Mouse (Mus musculus): ENCODE data around the gene Asb8.
A peak's percentile ranks its signal among the peaks of the same experiment; 100 is the strongest.

Gene Asb8

GRCm38 (mm10) chr15:98091841-98092240 is 73.6 kb downstream of the Asb8 start:
- Histone ChIP-seq H3K36me3 (ENCODE audit: control insufficient read depth, insufficient read depth, low read length, poor library complexity, severe bottlenecking) (no peaks in the 10 kb centered on the region), H3K27me3 (ENCODE audit: control insufficient read depth, insufficient read depth, low read length, poor library complexity, severe bottlenecking) (no peaks in the 10 kb centered on the region)
- DNase-seq (ENCODE audit: low read depth, low spot score) = no peak

GRCm38 (mm10) chr15:98089421-98090183 is 75.8 kb downstream of the Asb8 start:
- H3K36me3 ChIP-seq (ENCODE audit: control insufficient read depth, insufficient read depth, low read length, poor library complexity, severe bottlenecking) = no peaks in the 10 kb centered on the region
- DNase-seq (ENCODE audit: low read depth, low spot score) = peak; percentile 80
- H3K27me3 ChIP-seq (ENCODE audit: control insufficient read depth, insufficient read depth, low read length, poor library complexity, severe bottlenecking) = no peaks in the 10 kb centered on the region

DNA sequence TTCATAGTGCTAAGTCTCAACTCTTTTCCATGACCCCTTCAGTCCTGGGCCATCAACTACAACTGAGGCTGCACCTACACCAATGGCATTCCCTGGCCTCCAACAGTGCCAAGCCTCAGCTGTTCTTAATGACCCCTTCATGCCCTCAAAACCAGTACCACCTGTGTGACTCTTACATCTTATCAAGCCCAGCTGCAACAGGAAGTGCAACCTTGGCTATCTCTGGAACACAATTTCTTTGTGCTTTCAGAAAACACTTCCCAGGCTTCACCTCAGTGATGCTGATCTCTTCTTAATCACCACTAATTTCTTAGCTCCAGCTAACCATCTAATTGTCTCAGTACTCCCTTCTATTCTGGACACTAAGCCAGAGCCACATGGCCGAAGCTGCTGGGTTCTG is 76.5 kb downstream of the Asb8 start:
- H3K36me3 ChIP-seq (ENCODE audit: control insufficient read depth, insufficient read depth, low read length, poor library complexity, severe bottlenecking) = 0 out of 2 replicates have a peak, but pooled peaks cover 1% of the 10 kb centered on the region
- no peaks in the 10 kb centered on the region for H3K27me3 ChIP-seq (ENCODE audit: control insufficient read depth, insufficient read depth, low read length, poor library complexity, severe bottlenecking)
- peak; percentile 13 for DNase-seq (ENCODE audit: low read depth, low spot score)
